Mouse (Mus musculus): Measurements from ENCODE around the gene Slc36a3. TPM values are rescaled to one million over a fixed set of nuclear protein-coding genes. Genes with fewer than 3 reads are reported as not detected.

Slc36a3 gene
- total and polyA plus RNA-seq, 3 experiments, result not detected

- H3K36me3 ChIP-seq (ENCODE audit: control insufficient read depth, insufficient read depth, low read length), result no peaks in the 10 kb centered on the region
- no peak overlapping the region for H3K27ac ChIP-seq
- no peak for DNase-seq
- intact Hi-C loops (cut with DNase I), result no loop called here
- no peaks in the 10 kb centered on the region for H3K27me3 ChIP-seq (ENCODE audit: control insufficient read depth, insufficient read depth, low read length)
- H3K79me2 ChIP-seq (replicated peaks; ENCODE audit: control insufficient read depth, insufficient read depth, low read length), result no peaks in the 10 kb centered on the region
- no peaks in the 10 kb centered on the region for H3K4me1 ChIP-seq (ENCODE audit: control insufficient read depth, insufficient read depth, low read length)
- no peak for TF ChIP-seq POLR2A (IDR thresholded peaks at IDR 0.05; ENCODE audit: insufficient read depth, low read depth, low read length)
- TF ChIP-seq EP300 (IDR thresholded peaks at IDR 0.05; ENCODE audit: insufficient read depth, low read depth, low read length), result no peak
- TF ChIP-seq CTCF (IDR thresholded peaks at IDR 0.05), result no peak
- no peak overlapping the region for H3K4me3 ChIP-seq
- WGBS, result 83% methylated on average over 6 of the region's 6 CpGs
- H3K9ac ChIP-seq (ENCODE audit: low read depth, low read length), result no peak overlapping the region
These were observed 17.4 kb upstream of the Slc36a3 start for GRCm38 (mm10) chr11:55168914-55169313.

- no peak for DNase-seq
- Histone ChIP-seq H3K9ac (ENCODE audit: low read depth, low read length) (no peak overlapping the region), H3K27me3 (ENCODE audit: control insufficient read depth, insufficient read depth, low read length) (no peaks in the 10 kb centered on the region), H3K79me2 (replicated peaks; ENCODE audit: control insufficient read depth, insufficient read depth, low read length) (no peaks in the 10 kb centered on the region), H3K27ac (no peak overlapping the region), H3K4me1 (ENCODE audit: control insufficient read depth, insufficient read depth, low read length) (no peaks in the 10 kb centered on the region), H3K4me3 (no peak overlapping the region), H3K36me3 (ENCODE audit: control insufficient read depth, insufficient read depth, low read length) (no peaks in the 10 kb centered on the region)
- no peak for TF ChIP-seq CTCF (IDR thresholded peaks at IDR 0.05)
- TF ChIP-seq POLR2A (IDR thresholded peaks at IDR 0.05; ENCODE audit: insufficient read depth, low read depth, low read length), result no peak
- no peak for TF ChIP-seq EP300 (IDR thresholded peaks at IDR 0.05; ENCODE audit: insufficient read depth, low read depth, low read length)
- 85% methylated on average over 4 of the region's 4 CpGs for WGBS
- intact Hi-C loops (cut with DNase I), result no loop called here
These were observed 17.0 kb upstream of the Slc36a3 start for GRCm38 (mm10) chr11:55168504-55168903.

- Histone ChIP-seq H3K4me3 (no peak overlapping the region), H3K79me2 (replicated peaks; ENCODE audit: control insufficient read depth, insufficient read depth, low read length) (no peaks in the 10 kb centered on the region), H3K36me3 (ENCODE audit: control insufficient read depth, insufficient read depth, low read length) (no peaks in the 10 kb centered on the region), H3K27me3 (ENCODE audit: control insufficient read depth, insufficient read depth, low read length) (no peaks in the 10 kb centered on the region), H3K9ac (ENCODE audit: low read depth, low read length) (no peak overlapping the region), H3K27ac (no peak overlapping the region), H3K4me1 (ENCODE audit: control insufficient read depth, insufficient read depth, low read length) (no peaks in the 10 kb centered on the region)
- intact Hi-C loops (cut with DNase I), result no loop called here
- no peak for TF ChIP-seq EP300 (IDR thresholded peaks at IDR 0.05; ENCODE audit: insufficient read depth, low read depth, low read length)
- no peak for TF ChIP-seq POLR2A (IDR thresholded peaks at IDR 0.05; ENCODE audit: insufficient read depth, low read depth, low read length)
- no peak for TF ChIP-seq CTCF (IDR thresholded peaks at IDR 0.05)
- DNase-seq, result no peak
- whole genome bisulfite sequencing, result 83% methylated on average over 7 of the region's 7 CpGs
These were observed 14.2 kb upstream of the Slc36a3 start for GRCm38 (mm10) chr11:55165748-55166147.

- Histone ChIP-seq H3K79me2 (replicated peaks; ENCODE audit: control insufficient read depth, insufficient read depth, low read length) (no peaks in the 10 kb centered on the region), H3K9ac (ENCODE audit: low read depth, low read length) (no peak overlapping the region), H3K4me1 (ENCODE audit: control insufficient read depth, insufficient read depth, low read length) (no peaks in the 10 kb centered on the region), H3K4me3 (no peak overlapping the region), H3K36me3 (ENCODE audit: control insufficient read depth, insufficient read depth, low read length) (no peaks in the 10 kb centered on the region), H3K27me3 (ENCODE audit: control insufficient read depth, insufficient read depth, low read length) (no peaks in the 10 kb centered on the region), H3K27ac (no peak overlapping the region)
- WGBS, result 40% methylated on average over 3 of the region's 3 CpGs
- DNase-seq, result no peak
- TF ChIP-seq POLR2A (IDR thresholded peaks at IDR 0.05; ENCODE audit: insufficient read depth, low read depth, low read length) (no peak), CTCF (IDR thresholded peaks at IDR 0.05) (peak; percentile 75)
- intact Hi-C loops (cut with DNase I), result no loop called here
These were observed 13.2 kb upstream of the Slc36a3 start for GRCm38 (mm10) chr11:55164723-55165122.

GRCm38 (mm10) chr11:55162670-55163069 lies 11.2 kb upstream of the Slc36a3 start:
- H3K79me2 ChIP-seq (replicated peaks; ENCODE audit: control insufficient read depth, insufficient read depth, low read length), result no peaks in the 10 kb centered on the region
- WGBS, result 47% methylated on average over 9 of the region's 9 CpGs
- no peaks in the 10 kb centered on the region for H3K36me3 ChIP-seq (ENCODE audit: control insufficient read depth, insufficient read depth, low read length)
- no peak overlapping the region for H3K27ac ChIP-seq
- H3K9ac ChIP-seq (ENCODE audit: low read depth, low read length), result no peak overlapping the region
- H3K4me3 ChIP-seq, result no peak overlapping the region
- H3K4me1 ChIP-seq (ENCODE audit: control insufficient read depth, insufficient read depth, low read length), result no peaks in the 10 kb centered on the region
- peak; percentile 71 for TF ChIP-seq CTCF (IDR thresholded peaks at IDR 0.05)
- no peak for TF ChIP-seq EP300 (IDR thresholded peaks at IDR 0.05; ENCODE audit: insufficient read depth, low read depth, low read length)
- TF ChIP-seq POLR2A (IDR thresholded peaks at IDR 0.05; ENCODE audit: insufficient read depth, low read depth, low read length), result no peak
- intact Hi-C loops (cut with DNase I), result no loop called here
- H3K27me3 ChIP-seq (ENCODE audit: control insufficient read depth, insufficient read depth, low read length), result no peaks in the 10 kb centered on the region
- DNase-seq, result peak; percentile 26 to 44

GRCm38 (mm10) chr11:55158785-55159359 lies 7.4 kb upstream of the Slc36a3 start:
- Histone ChIP-seq H3K79me2 (replicated peaks; ENCODE audit: control insufficient read depth, insufficient read depth, low read length) (no peaks in the 10 kb centered on the region), H3K27ac (no peak overlapping the region), H3K9ac (ENCODE audit: low read depth, low read length) (no peak overlapping the region), H3K36me3 (ENCODE audit: control insufficient read depth, insufficient read depth, low read length) (no peaks in the 10 kb centered on the region), H3K27me3 (ENCODE audit: control insufficient read depth, insufficient read depth, low read length) (no peaks in the 10 kb centered on the region), H3K4me1 (ENCODE audit: control insufficient read depth, insufficient read depth, low read length) (no peaks in the 10 kb centered on the region), H3K4me3 (no peak overlapping the region)
- 51% methylated on average over 13 of the region's 13 CpGs for WGBS
- intact Hi-C loops (cut with DNase I), result loop anchor here (2.0 to 5.0 kb wide), 2 partner anchors 72 to 114 kb away; no protein-coding TSS in a partner anchor
- TF ChIP-seq EP300 (IDR thresholded peaks at IDR 0.05; ENCODE audit: insufficient read depth, low read depth, low read length) (0 out of 2 replicates have a peak, but pooled peaks have one; percentile 60), POLR2A (IDR thresholded peaks at IDR 0.05; ENCODE audit: insufficient read depth, low read depth, low read length) (no peak), CTCF (IDR thresholded peaks at IDR 0.05) (peak; percentile 91)
- peak; percentile 78 to 79 for DNase-seq
